Mouse (Mus musculus): Measurements from ENCODE around the gene Tsacc. TPM values are rescaled to one million over a fixed set of nuclear protein-coding genes. Genes with fewer than 3 reads are reported as not detected.

Gene Tsacc
- total RNA-seq, 2 experiments from 2014 or later: 7.4 to 7.9 TPM

- DNase-seq (ENCODE audit: low spot score): no peak
Measured at GRCm38 (mm10) chr3:88239446-88239845, 57.4 kb downstream of the Tsacc start.

- DNase-seq (ENCODE audit: low spot score): no peak
Measured at GRCm38 (mm10) chr3:88238866-88239391, 57.9 kb downstream of the Tsacc start.

- DNase-seq (ENCODE audit: low spot score): no peak
Measured at GRCm38 (mm10) chr3:88237556-88238194, 59.1 kb downstream of the Tsacc start.

- no peak for DNase-seq (ENCODE audit: low spot score)
Measured at GRCm38 (mm10) chr3:88237161-88237555, 59.6 kb downstream of the Tsacc start.

- no peak for DNase-seq (ENCODE audit: low spot score)
Measured at GRCm38 (mm10) chr3:88235616-88236015, 61.2 kb downstream of the Tsacc start.

GRCm38 (mm10) chr3:88235216-88235615 is 61.6 kb downstream of the Tsacc start:
- DNase-seq (ENCODE audit: low spot score): no peak

GRCm38 (mm10) chr3:88234041-88234440 is 62.8 kb downstream of the Tsacc start:
- no peak for DNase-seq (ENCODE audit: low spot score)

- no peak for DNase-seq (ENCODE audit: low spot score)
Measured at GRCm38 (mm10) chr3:88232851-88233649, 63.7 kb downstream of the Tsacc start.

Other genes with a start within 250 kb of the Tsacc start
- gene Naxe, start 238.5 kb downstream of the Tsacc start, total RNA-seq (2021): 10 to 100 TPM; 49.1 to 52.6 TPM
- not detected for gene Ttc24, start 218.7 kb downstream of the Tsacc start, total RNA-seq (2021)
- gene Iqgap3, start 215.0 kb downstream of the Tsacc start, total RNA-seq (2021): under 1 TPM; 0.21 to 0.39 TPM
- gene Mef2d, start 154.6 kb downstream of the Tsacc start, total RNA-seq (2021): 100 to 1,000 TPM; 174 to 196 TPM
- not detected for gene Rhbg, start 42.3 kb downstream of the Tsacc start, total RNA-seq (2021)
- gene Gm38392, start 9.8 kb downstream of the Tsacc start, total RNA-seq (2021): 1 to 10 TPM in 1 of 2 experiments, under 1 TPM in 1; 1.00 to 1.3 TPM
- 100 to 1,000 TPM in 1 of 2 experiments, 10 to 100 TPM in 1; 84.1 to 107 TPM for gene Cct3, start 117 bp upstream of the Tsacc start, total RNA-seq (2021)
- gene Glmp, start 28.0 kb upstream of the Tsacc start, total RNA-seq (2021): 10 to 100 TPM; 41.2 to 41.8 TPM
- gene Tmem79, start 39.1 kb upstream of the Tsacc start, total RNA-seq (2021): 1 to 10 TPM; 3.1 to 3.9 TPM
- gene Smg5, start 39.3 kb upstream of the Tsacc start, total RNA-seq (2021): 10 to 100 TPM; 37.5 to 48.1 TPM
- gene Paqr6, start 67.6 kb upstream of the Tsacc start, total RNA-seq (2021): under 1 TPM; 0.50 to 0.75 TPM
- gene Bglap3, start 75.7 kb upstream of the Tsacc start, total RNA-seq (2021): not detected
- gene Bglap2, start 81.7 kb upstream of the Tsacc start, total RNA-seq (2021): not detected
- not detected for gene Bglap, start 87.5 kb upstream of the Tsacc start, total RNA-seq (2021)
- gene Pmf1, start 113.3 kb upstream of the Tsacc start, total RNA-seq (2021): 10 to 100 TPM; 16.9 to 17.4 TPM
- gene Slc25a44, start 128.1 kb upstream of the Tsacc start, total RNA-seq (2021): 10 to 100 TPM; 18.4 to 19.1 TPM
- 1 to 10 TPM; 1.4 to 2.0 TPM for gene Sema4a, start 164.2 kb upstream of the Tsacc start, total RNA-seq (2021)
- 10 to 100 TPM; 68.3 to 89.6 TPM for gene Lmna, start 213.0 kb upstream of the Tsacc start, total RNA-seq (2021)
- gene Mex3a, start 235.4 kb upstream of the Tsacc start, total RNA-seq (2021): under 1 TPM; 0.17 to 0.18 TPM

All from gastrocnemius, adult 18-20 months (tissue).